Mouse (Mus musculus) liver, postnatal 0 days (tissue): ENCODE data around the gene Tmem147.

ENCODE experiments used
- CTCF ChIP-seq: sonication (generic); IDR thresholded peaks from 2 replicates; pipeline ENCODE4 v1.5.1; 2016; ENCODE audit warnings: antibody characterized with exemption, low read depth
- EP300 ChIP-seq: IDR thresholded peaks from 2 replicates; pipeline ENCODE4 v1.6.1; 2016; ENCODE audit warnings: antibody characterized with exemption, low read depth, mild to moderate bottlenecking

DNA sequence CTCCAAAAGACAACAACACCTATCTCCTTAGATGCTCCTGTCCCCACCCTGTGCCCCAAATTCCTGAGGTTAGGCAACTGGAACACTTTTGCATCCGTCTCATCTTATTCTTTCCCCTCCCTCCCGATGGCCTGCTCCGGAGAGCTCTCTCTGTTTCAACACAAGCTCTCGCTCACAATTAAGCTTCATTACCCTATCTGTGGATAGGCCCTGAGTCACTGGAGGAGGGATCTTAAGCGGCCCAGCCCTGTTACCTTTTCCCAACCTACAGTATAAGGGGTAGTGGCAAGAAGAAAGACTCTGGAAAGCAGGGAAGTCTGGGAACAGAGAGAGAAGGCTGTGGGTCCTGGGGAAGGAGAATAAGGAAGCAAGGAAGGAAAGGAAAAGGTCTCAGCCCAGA, 34.1 kb upstream of the Tmem147 start, which contains the start of gene Dmkn:
- TF ChIP-seq CTCF = no peak
- no peak for TF ChIP-seq EP300
